Mouse (Mus musculus): ENCODE measurements around the gene Wnt5b. TPM values are rescaled to one million over a fixed set of nuclear protein-coding genes. Genes with fewer than 3 reads are reported as not detected.

The Wnt5b gene
- polyA plus RNA-seq, 1 experiment from 2014 or later, result 8.6 TPM

- H3K4me1 ChIP-seq (ENCODE audit: control insufficient read depth in 2 of 2, insufficient read depth in 2 of 2, low read length in 2 of 2), result peaks cover 6 to 12% of the 10 kb centered on the region in 2 experiments; a peak in 3 of 4 replicates
- H3K4me3 ChIP-seq (ENCODE audit: control insufficient read depth in 1 of 2, insufficient read depth in 1 of 2, low read depth in 1 of 2, low read length in 2 of 2), result no peak overlapping the region
- H3K27me3 ChIP-seq (ENCODE audit: control insufficient read depth, insufficient read depth, low read length), result no peaks in the 10 kb centered on the region
- ATAC-seq (ENCODE audit: insufficient number of reproducible peaks, insufficient read depth, low FRiP score, low read depth), result no peak
- no peak overlapping the region for H3K4me2 ChIP-seq (ENCODE audit: low read length)
- H3K9me3 ChIP-seq (ENCODE audit: control insufficient read depth, low read length), result no peaks in the 10 kb centered on the region
- no peak overlapping the region for H3K9ac ChIP-seq (ENCODE audit: low read length)
- no peak overlapping the region for H3K27ac ChIP-seq (replicated peaks in 1 of 2; ENCODE audit: control insufficient read depth in 1 of 2, insufficient read depth in 1 of 2, low read depth in 2 of 2, low read length in 2 of 2)
- no peaks in the 10 kb centered on the region for H3K36me3 ChIP-seq (ENCODE audit: control insufficient read depth, insufficient read depth, low read length)
- WGBS, result 69% methylated on average over 7 of the region's 7 CpGs
Observed at GRCm38 (mm10) chr6:119492630-119493014, 51.5 kb downstream of the Wnt5b start.

GRCm38 (mm10) chr6:119491997-119492629 is 52.0 kb downstream of the Wnt5b start:
- H3K4me2 ChIP-seq (ENCODE audit: low read length), result no peak overlapping the region
- no peak overlapping the region for H3K27ac ChIP-seq (replicated peaks in 1 of 2; ENCODE audit: control insufficient read depth in 1 of 2, insufficient read depth in 1 of 2, low read depth in 2 of 2, low read length in 2 of 2)
- no peak for ATAC-seq (ENCODE audit: insufficient number of reproducible peaks, insufficient read depth, low FRiP score, low read depth)
- no peak overlapping the region for H3K9ac ChIP-seq (ENCODE audit: low read length)
- H3K4me3 ChIP-seq (ENCODE audit: control insufficient read depth in 1 of 2, insufficient read depth in 1 of 2, low read depth in 1 of 2, low read length in 2 of 2), result no peak overlapping the region
- H3K36me3 ChIP-seq (ENCODE audit: control insufficient read depth, insufficient read depth, low read length), result no peaks in the 10 kb centered on the region
- H3K4me1 ChIP-seq (ENCODE audit: control insufficient read depth in 2 of 2, insufficient read depth in 2 of 2, low read length in 2 of 2), result peaks cover 6 to 12% of the 10 kb centered on the region in 2 experiments; a peak in 3 of 4 replicates
- H3K9me3 ChIP-seq (ENCODE audit: control insufficient read depth, low read length), result no peaks in the 10 kb centered on the region
- H3K27me3 ChIP-seq (ENCODE audit: control insufficient read depth, insufficient read depth, low read length), result no peaks in the 10 kb centered on the region
- WGBS, result 78% methylated on average over 9 of the region's 9 CpGs

DNA sequence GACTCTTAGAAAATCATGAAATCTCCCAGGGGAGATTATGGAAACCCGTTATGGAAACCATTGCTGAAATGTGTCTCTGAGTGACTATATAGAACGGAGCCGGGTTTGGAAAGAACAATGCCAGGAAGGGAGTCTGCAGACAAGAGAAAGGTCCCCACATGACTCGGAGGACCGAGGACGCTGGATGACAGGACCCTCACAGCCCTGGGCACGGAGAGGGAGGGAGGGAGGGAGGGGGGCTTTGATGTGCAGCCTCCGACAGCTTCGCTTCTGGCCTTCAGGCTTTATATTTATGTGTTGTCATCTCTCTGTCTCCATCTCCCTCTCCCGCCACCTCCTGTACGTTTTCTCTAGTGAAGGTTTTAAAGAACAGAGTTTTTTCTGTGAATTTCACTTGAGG is 53.1 kb downstream of the Wnt5b start:
- WGBS, result 50% methylated on average over 11 of the region's 11 CpGs
- no peak for ATAC-seq (ENCODE audit: insufficient number of reproducible peaks, insufficient read depth, low FRiP score, low read depth)
- Histone ChIP-seq H3K27ac (replicated peaks in 1 of 2; ENCODE audit: control insufficient read depth in 1 of 2, insufficient read depth in 1 of 2, low read depth in 2 of 2, low read length in 2 of 2) (no peak overlapping the region), H3K27me3 (ENCODE audit: control insufficient read depth, insufficient read depth, low read length) (no peaks in the 10 kb centered on the region), H3K4me2 (ENCODE audit: low read length) (peak overlapping the region; percentile 43), H3K4me1 (ENCODE audit: control insufficient read depth in 2 of 2, insufficient read depth in 2 of 2, low read length in 2 of 2) (peaks cover 6 to 12% of the 10 kb centered on the region in 2 experiments; a peak in 3 of 4 replicates), H3K9ac (ENCODE audit: low read length) (no peak overlapping the region), H3K4me3 (ENCODE audit: control insufficient read depth in 1 of 2, insufficient read depth in 1 of 2, low read depth in 1 of 2, low read length in 2 of 2) (no peak overlapping the region), H3K36me3 (ENCODE audit: control insufficient read depth, insufficient read depth, low read length) (no peaks in the 10 kb centered on the region), H3K9me3 (ENCODE audit: control insufficient read depth, low read length) (no peaks in the 10 kb centered on the region)

- no peaks in the 10 kb centered on the region for H3K27me3 ChIP-seq (ENCODE audit: control insufficient read depth, insufficient read depth, low read length)
- peaks cover 7 to 15% of the 10 kb centered on the region in 2 experiments for H3K4me1 ChIP-seq (ENCODE audit: control insufficient read depth in 2 of 2, insufficient read depth in 2 of 2, low read length in 2 of 2)
- no peaks in the 10 kb centered on the region for H3K9me3 ChIP-seq (ENCODE audit: control insufficient read depth, low read length)
- no peak overlapping the region for H3K4me3 ChIP-seq (ENCODE audit: control insufficient read depth in 1 of 2, insufficient read depth in 1 of 2, low read depth in 1 of 2, low read length in 2 of 2)
- H3K27ac ChIP-seq (replicated peaks in 1 of 2; ENCODE audit: control insufficient read depth in 1 of 2, insufficient read depth in 1 of 2, low read depth in 2 of 2, low read length in 2 of 2), result no peak overlapping the region
- WGBS, result 38% methylated on average over 11 of the region's 11 CpGs
- H3K36me3 ChIP-seq (ENCODE audit: control insufficient read depth, insufficient read depth, low read length), result no peaks in the 10 kb centered on the region
- H3K4me2 ChIP-seq (ENCODE audit: low read length), result peak overlapping the region; percentile 43
- H3K9ac ChIP-seq (ENCODE audit: low read length), result 0 out of 2 replicates have a peak overlapping the region, but pooled peaks have one; percentile 16
- ATAC-seq (ENCODE audit: insufficient number of reproducible peaks, insufficient read depth, low FRiP score, low read depth), result no peak
Observed at GRCm38 (mm10) chr6:119490549-119490948, 53.6 kb downstream of the Wnt5b start.

GRCm38 (mm10) chr6:119489765-119490164 is 54.4 kb downstream of the Wnt5b start:
- WGBS, result 12% methylated on average over 5 of the region's 5 CpGs
- Histone ChIP-seq H3K9ac (ENCODE audit: low read length) (peak overlapping the region; percentile 2; the same call in 1 of the 2 replicates), H3K9me3 (ENCODE audit: control insufficient read depth, low read length) (no peaks in the 10 kb centered on the region), H3K4me1 (ENCODE audit: control insufficient read depth in 2 of 2, insufficient read depth in 2 of 2, low read length in 2 of 2) (peaks cover 9 to 17% of the 10 kb centered on the region in 2 experiments), H3K27me3 (ENCODE audit: control insufficient read depth, insufficient read depth, low read length) (no peaks in the 10 kb centered on the region), H3K4me3 (ENCODE audit: control insufficient read depth in 1 of 2, insufficient read depth in 1 of 2, low read depth in 1 of 2, low read length in 2 of 2) (no peak overlapping the region), H3K4me2 (ENCODE audit: low read length) (peak overlapping the region; percentile 43), H3K27ac (replicated peaks in 1 of 2; ENCODE audit: control insufficient read depth in 1 of 2, insufficient read depth in 1 of 2, low read depth in 2 of 2, low read length in 2 of 2) (no peak overlapping the region), H3K36me3 (ENCODE audit: control insufficient read depth, insufficient read depth, low read length) (0 out of 2 replicates have a peak, but pooled peaks cover under 1% of the 10 kb centered on the region)
- ATAC-seq (ENCODE audit: insufficient number of reproducible peaks, insufficient read depth, low FRiP score, low read depth), result no peak

DNA sequence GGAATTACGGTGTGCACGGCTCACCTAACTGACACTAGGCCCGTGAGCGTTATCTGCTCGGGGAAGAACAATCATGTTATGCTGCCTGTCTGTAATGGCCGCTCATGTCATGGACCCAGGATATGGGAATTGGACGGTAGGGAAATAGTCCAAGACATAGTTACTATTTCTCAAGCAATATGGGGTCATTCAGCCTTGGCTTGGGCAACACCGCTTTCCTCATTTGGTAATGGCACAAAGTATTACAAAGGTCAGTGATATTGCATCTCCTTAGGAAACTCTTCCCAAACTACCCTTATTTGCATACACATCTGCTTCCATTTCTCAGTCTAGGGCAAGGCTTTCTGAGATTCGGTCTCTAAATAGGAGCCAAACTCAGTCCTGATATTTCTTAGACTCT is 56.5 kb downstream of the Wnt5b start:
- peaks cover 13% of the 10 kb centered on the region for H3K36me3 ChIP-seq (ENCODE audit: control insufficient read depth, insufficient read depth, low read length)
- no peaks in the 10 kb centered on the region for H3K27me3 ChIP-seq (ENCODE audit: control insufficient read depth, insufficient read depth, low read length)
- no peak overlapping the region for H3K4me2 ChIP-seq (ENCODE audit: low read length)
- no peak overlapping the region for H3K27ac ChIP-seq (replicated peaks in 1 of 2; ENCODE audit: control insufficient read depth in 1 of 2, insufficient read depth in 1 of 2, low read depth in 2 of 2, low read length in 2 of 2)
- peaks cover 13 to 31% of the 10 kb centered on the region in 2 experiments for H3K4me1 ChIP-seq (ENCODE audit: control insufficient read depth in 2 of 2, insufficient read depth in 2 of 2, low read length in 2 of 2)
- H3K9me3 ChIP-seq (ENCODE audit: control insufficient read depth, low read length), result no peaks in the 10 kb centered on the region
- H3K4me3 ChIP-seq (ENCODE audit: control insufficient read depth in 1 of 2, insufficient read depth in 1 of 2, low read depth in 1 of 2, low read length in 2 of 2), result no peak overlapping the region
- H3K9ac ChIP-seq (ENCODE audit: low read length), result no peak overlapping the region
- WGBS, result 81% methylated on average over 9 of the region's 9 CpGs
- ATAC-seq (ENCODE audit: insufficient number of reproducible peaks, insufficient read depth, low FRiP score, low read depth), result no peak

DNA sequence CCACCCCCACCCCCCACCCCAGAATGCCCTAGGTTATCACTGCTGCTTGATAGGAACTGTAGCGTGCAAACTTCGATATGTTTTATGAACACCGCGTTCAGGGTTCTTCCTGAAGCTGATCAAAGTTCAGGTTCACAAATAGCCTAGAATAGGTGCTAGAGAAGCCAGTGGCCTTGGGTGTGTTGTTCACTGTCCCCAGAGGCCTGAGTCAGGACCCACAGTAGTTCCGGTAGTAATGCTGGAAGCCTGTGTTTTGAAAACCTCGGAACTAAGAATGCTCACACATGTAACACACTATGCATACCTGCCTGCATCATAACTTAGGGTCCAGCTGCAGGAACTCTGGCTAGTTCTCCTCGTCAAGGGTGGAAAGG is 57.1 kb downstream of the Wnt5b start:
- ATAC-seq (ENCODE audit: insufficient number of reproducible peaks, insufficient read depth, low FRiP score, low read depth), result no peak

More for the DNA sequence above, 57.1 kb downstream of the Wnt5b start:
- no peak overlapping the region for H3K27ac ChIP-seq (replicated peaks in 1 of 2; ENCODE audit: control insufficient read depth in 1 of 2, insufficient read depth in 1 of 2, low read depth in 2 of 2, low read length in 2 of 2)
- no peak overlapping the region for H3K9ac ChIP-seq (ENCODE audit: low read length)
- H3K9me3 ChIP-seq (ENCODE audit: control insufficient read depth, low read length), result no peaks in the 10 kb centered on the region
- 88% methylated on average over 7 of the region's 7 CpGs for WGBS
- H3K27me3 ChIP-seq (ENCODE audit: control insufficient read depth, insufficient read depth, low read length), result no peaks in the 10 kb centered on the region
- no peak overlapping the region for H3K4me2 ChIP-seq (ENCODE audit: low read length)
- H3K36me3 ChIP-seq (ENCODE audit: control insufficient read depth, insufficient read depth, low read length), result peaks cover 13% of the 10 kb centered on the region
- H3K4me3 ChIP-seq (ENCODE audit: control insufficient read depth in 1 of 2, insufficient read depth in 1 of 2, low read depth in 1 of 2, low read length in 2 of 2), result no peak overlapping the region
- H3K4me1 ChIP-seq (ENCODE audit: control insufficient read depth in 2 of 2, insufficient read depth in 2 of 2, low read length in 2 of 2), result peaks cover 13 to 33% of the 10 kb centered on the region in 2 experiments
